Mouse (Mus musculus): ENCODE measurements around the gene Olfr1012. TPM values are rescaled to one million over a fixed set of nuclear protein-coding genes. Genes with fewer than 3 reads are reported as not detected.

The Olfr1012 gene
- polyA plus RNA-seq (2014; fragmentation: Nextera tagmentation; extraction: Ambion mirVana): not detected in 2 replicates

DNA sequence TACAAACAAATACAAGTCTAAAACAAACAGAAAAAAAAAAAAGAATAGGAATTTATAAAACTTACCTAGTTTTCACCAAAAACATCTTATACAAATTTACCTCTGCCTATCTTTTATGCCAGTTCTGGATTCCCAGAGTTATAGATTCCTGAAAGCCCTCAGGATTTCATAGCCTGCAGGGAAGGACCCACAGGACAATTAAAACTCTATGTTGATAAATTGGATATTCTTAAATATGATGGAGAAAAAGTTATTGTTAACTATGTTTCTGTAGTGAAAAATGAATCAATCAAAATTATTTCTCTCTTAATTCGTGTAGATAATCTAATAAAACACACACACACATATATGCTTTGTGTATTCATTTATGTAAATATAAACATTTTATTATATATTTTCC lies at the start of gene Olfr1012:
Gene Olfr1012, minus strand, starts transcription at position 101 of the 400 bp plus-strand sequence.
- Histone ChIP-seq H3K36me3 (ENCODE audit: control insufficient read depth, insufficient read depth, low read length) (no peaks in the 10 kb centered on the region), H3K4me1 (ENCODE audit: control insufficient read depth, insufficient read depth, low read length) (no peaks in the 10 kb centered on the region), H3K4me3 (ENCODE audit: low read depth, low read length) (no peak within 1 kb of the TSS), H3K4me2 (replicated peaks; ENCODE audit: low read depth, low read length) (no peak within 1 kb of the TSS), H3K27ac (ENCODE audit: low read length) (no peak within 1 kb of the TSS), H3K9me3 (ENCODE audit: control insufficient read depth, low read depth, low read length) (no peaks in the 10 kb centered on the region), H3K27me3 (ENCODE audit: control insufficient read depth, insufficient read depth, low read length) (no peaks in the 10 kb centered on the region), H3K9ac (replicated peaks; ENCODE audit: low read depth, low read length) (no peak within 1 kb of the TSS)
- no peak for ATAC-seq (ENCODE audit: insufficient number of reproducible peaks, insufficient read depth, low FRiP score, low read depth)
- WGBS: 65% methylated on average over 1 of the region's 1 CpGs

- 74% methylated on average over 4 of the region's 4 CpGs for WGBS
- Histone ChIP-seq H3K4me2 (replicated peaks; ENCODE audit: low read depth, low read length) (no peak overlapping the region), H3K9ac (replicated peaks; ENCODE audit: low read depth, low read length) (no peak overlapping the region), H3K4me1 (ENCODE audit: control insufficient read depth, insufficient read depth, low read length) (no peaks in the 10 kb centered on the region), H3K9me3 (ENCODE audit: control insufficient read depth, low read depth, low read length) (no peaks in the 10 kb centered on the region), H3K36me3 (ENCODE audit: control insufficient read depth, insufficient read depth, low read length) (no peaks in the 10 kb centered on the region), H3K4me3 (ENCODE audit: low read depth, low read length) (no peak overlapping the region), H3K27ac (ENCODE audit: low read length) (no peak overlapping the region), H3K27me3 (ENCODE audit: control insufficient read depth, insufficient read depth, low read length) (no peaks in the 10 kb centered on the region)
- ATAC-seq (ENCODE audit: insufficient number of reproducible peaks, insufficient read depth, low FRiP score, low read depth): no peak
Measured at GRCm38 (mm10) chr2:85804501-85804900, 41.9 kb upstream of the Olfr1012 start.

GRCm38 (mm10) chr2:85802444-85802843 lies 39.9 kb upstream of the Olfr1012 start, which contains the start of gene Olfr1016:
Gene Olfr1016, minus strand, starts transcription at chr2:85802544.
- no peak within 1 kb of the TSS for H3K27ac ChIP-seq (ENCODE audit: low read length)
- H3K27me3 ChIP-seq (ENCODE audit: control insufficient read depth, insufficient read depth, low read length): no peaks in the 10 kb centered on the region
- H3K4me1 ChIP-seq (ENCODE audit: control insufficient read depth, insufficient read depth, low read length): no peaks in the 10 kb centered on the region
- H3K4me3 ChIP-seq (ENCODE audit: low read depth, low read length): no peak within 1 kb of the TSS
- no peak within 1 kb of the TSS for H3K9ac ChIP-seq (replicated peaks; ENCODE audit: low read depth, low read length)
- H3K9me3 ChIP-seq (ENCODE audit: control insufficient read depth, low read depth, low read length): no peaks in the 10 kb centered on the region
- 84% methylated on average over 2 of the region's 2 CpGs for WGBS
- no peak within 1 kb of the TSS for H3K4me2 ChIP-seq (replicated peaks; ENCODE audit: low read depth, low read length)
- H3K36me3 ChIP-seq (ENCODE audit: control insufficient read depth, insufficient read depth, low read length): no peaks in the 10 kb centered on the region
- no peak for ATAC-seq (ENCODE audit: insufficient number of reproducible peaks, insufficient read depth, low FRiP score, low read depth)

- H3K4me2 ChIP-seq (replicated peaks; ENCODE audit: low read depth, low read length): no peak overlapping the region
- no peaks in the 10 kb centered on the region for H3K4me1 ChIP-seq (ENCODE audit: control insufficient read depth, insufficient read depth, low read length)
- no peak overlapping the region for H3K4me3 ChIP-seq (ENCODE audit: low read depth, low read length)
- no peak overlapping the region for H3K27ac ChIP-seq (ENCODE audit: low read length)
- H3K9me3 ChIP-seq (ENCODE audit: control insufficient read depth, low read depth, low read length): no peaks in the 10 kb centered on the region
- no peaks in the 10 kb centered on the region for H3K27me3 ChIP-seq (ENCODE audit: control insufficient read depth, insufficient read depth, low read length)
- H3K36me3 ChIP-seq (ENCODE audit: control insufficient read depth, insufficient read depth, low read length): no peaks in the 10 kb centered on the region
- no peak for ATAC-seq (ENCODE audit: insufficient number of reproducible peaks, insufficient read depth, low FRiP score, low read depth)
- H3K9ac ChIP-seq (replicated peaks; ENCODE audit: low read depth, low read length): no peak overlapping the region
- WGBS: 62% methylated on average over 2 of the region's 2 CpGs
Measured at GRCm38 (mm10) chr2:85792331-85792730, 29.8 kb upstream of the Olfr1012 start.

DNA sequence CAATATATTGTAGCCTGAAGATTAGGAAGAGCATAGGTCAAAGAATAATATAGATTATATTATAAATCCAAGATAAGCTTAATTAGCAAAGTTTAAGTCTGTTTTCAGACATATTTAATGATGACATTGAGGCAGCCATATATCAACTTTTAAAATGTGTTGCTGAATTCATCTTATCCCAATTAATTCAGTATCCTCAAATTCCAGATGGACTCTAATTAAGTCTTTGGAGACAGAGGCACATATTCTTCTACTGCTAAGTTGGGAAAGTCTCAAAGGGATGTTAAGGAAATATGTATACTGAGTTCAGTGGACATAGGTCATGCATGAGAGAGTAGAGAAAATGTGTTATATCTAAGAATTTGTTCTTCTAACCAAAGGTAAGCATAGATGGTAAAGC lies 19.2 kb upstream of the Olfr1012 start, which contains the start of gene Olfr1015:
Gene Olfr1015, plus strand, starts transcription at position 301 of the 400 bp plus-strand sequence.
- no peaks in the 10 kb centered on the region for H3K36me3 ChIP-seq (ENCODE audit: control insufficient read depth, insufficient read depth, low read length)
- H3K4me2 ChIP-seq (replicated peaks; ENCODE audit: low read depth, low read length): no peak within 1 kb of the TSS
- H3K27me3 ChIP-seq (ENCODE audit: control insufficient read depth, insufficient read depth, low read length): no peaks in the 10 kb centered on the region
- H3K9me3 ChIP-seq (ENCODE audit: control insufficient read depth, low read depth, low read length): no peaks in the 10 kb centered on the region
- H3K4me3 ChIP-seq (ENCODE audit: low read depth, low read length): no peak within 1 kb of the TSS
- H3K9ac ChIP-seq (replicated peaks; ENCODE audit: low read depth, low read length): no peak within 1 kb of the TSS
- ATAC-seq (ENCODE audit: insufficient number of reproducible peaks, insufficient read depth, low FRiP score, low read depth): no peak
- H3K4me1 ChIP-seq (ENCODE audit: control insufficient read depth, insufficient read depth, low read length): no peaks in the 10 kb centered on the region
- no peak within 1 kb of the TSS for H3K27ac ChIP-seq (ENCODE audit: low read length)

DNA sequence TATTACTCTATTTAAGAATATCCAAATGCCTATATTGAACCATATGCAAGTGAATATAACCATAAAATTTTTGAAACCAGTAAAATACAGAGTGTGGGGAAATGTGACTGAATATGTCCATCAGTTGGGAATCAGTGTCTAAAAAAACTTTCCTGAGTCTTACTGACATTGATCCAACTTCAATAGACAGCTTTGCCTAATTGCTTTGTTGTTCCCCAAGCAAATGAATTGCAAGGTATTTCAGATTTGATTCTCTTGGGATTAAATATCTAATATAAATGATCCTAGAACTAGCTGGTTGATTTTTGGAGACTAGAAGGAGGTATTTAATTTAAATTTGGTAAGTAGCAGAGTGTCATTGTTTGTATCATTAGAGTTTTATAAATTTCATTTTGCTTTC lies 9.8 kb upstream of the Olfr1012 start, which contains the start of gene Olfr1014:
Gene Olfr1014, plus strand, starts transcription at position 301 of the 400 bp plus-strand sequence.
- no peaks in the 10 kb centered on the region for H3K9me3 ChIP-seq (ENCODE audit: control insufficient read depth, low read depth, low read length)
- H3K9ac ChIP-seq (replicated peaks; ENCODE audit: low read depth, low read length): no peak within 1 kb of the TSS
- no peak within 1 kb of the TSS for H3K4me3 ChIP-seq (ENCODE audit: low read depth, low read length)
- ATAC-seq (ENCODE audit: insufficient number of reproducible peaks, insufficient read depth, low FRiP score, low read depth): no peak
- no peaks in the 10 kb centered on the region for H3K36me3 ChIP-seq (ENCODE audit: control insufficient read depth, insufficient read depth, low read length)
- no peaks in the 10 kb centered on the region for H3K4me1 ChIP-seq (ENCODE audit: control insufficient read depth, insufficient read depth, low read length)
- no peaks in the 10 kb centered on the region for H3K27me3 ChIP-seq (ENCODE audit: control insufficient read depth, insufficient read depth, low read length)
- no peak within 1 kb of the TSS for H3K4me2 ChIP-seq (replicated peaks; ENCODE audit: low read depth, low read length)
- no peak within 1 kb of the TSS for H3K27ac ChIP-seq (ENCODE audit: low read length)

GRCm38 (mm10) chr2:85766798-85767197 lies 4.2 kb upstream of the Olfr1012 start, which contains the start of gene Olfr1013:
Gene Olfr1013, plus strand, starts transcription at chr2:85767098.
- no peaks in the 10 kb centered on the region for H3K9me3 ChIP-seq (ENCODE audit: control insufficient read depth, low read depth, low read length)
- H3K4me3 ChIP-seq (ENCODE audit: low read depth, low read length): no peak within 1 kb of the TSS
- ATAC-seq (ENCODE audit: insufficient number of reproducible peaks, insufficient read depth, low FRiP score, low read depth): no peak

GRCm38 (mm10) chr2:85753822-85754221 lies 8.7 kb downstream of the Olfr1012 start:
- H3K27me3 ChIP-seq (ENCODE audit: control insufficient read depth, insufficient read depth, low read length): no peaks in the 10 kb centered on the region
- no peak for ATAC-seq (ENCODE audit: insufficient number of reproducible peaks, insufficient read depth, low FRiP score, low read depth)
- H3K4me2 ChIP-seq (replicated peaks; ENCODE audit: low read depth, low read length): no peak overlapping the region
- no peak overlapping the region for H3K27ac ChIP-seq (ENCODE audit: low read length)
- H3K36me3 ChIP-seq (ENCODE audit: control insufficient read depth, insufficient read depth, low read length): no peaks in the 10 kb centered on the region
- H3K4me1 ChIP-seq (ENCODE audit: control insufficient read depth, insufficient read depth, low read length): no peaks in the 10 kb centered on the region
- H3K4me3 ChIP-seq (ENCODE audit: low read depth, low read length): no peak overlapping the region
- H3K9me3 ChIP-seq (ENCODE audit: control insufficient read depth, low read depth, low read length): no peaks in the 10 kb centered on the region
- WGBS: 84% methylated on average over 4 of the region's 4 CpGs
- no peak overlapping the region for H3K9ac ChIP-seq (replicated peaks; ENCODE audit: low read depth, low read length)

More at GRCm38 (mm10) chr2:85766798-85767197, 4.2 kb upstream of the Olfr1012 start, which contains the start of gene Olfr1013:
- Histone ChIP-seq H3K27ac (ENCODE audit: low read length) (no peak within 1 kb of the TSS), H3K36me3 (ENCODE audit: control insufficient read depth, insufficient read depth, low read length) (no peaks in the 10 kb centered on the region), H3K27me3 (ENCODE audit: control insufficient read depth, insufficient read depth, low read length) (no peaks in the 10 kb centered on the region), H3K9ac (replicated peaks; ENCODE audit: low read depth, low read length) (no peak within 1 kb of the TSS), H3K4me2 (replicated peaks; ENCODE audit: low read depth, low read length) (no peak within 1 kb of the TSS), H3K4me1 (ENCODE audit: control insufficient read depth, insufficient read depth, low read length) (no peaks in the 10 kb centered on the region)

DNA sequence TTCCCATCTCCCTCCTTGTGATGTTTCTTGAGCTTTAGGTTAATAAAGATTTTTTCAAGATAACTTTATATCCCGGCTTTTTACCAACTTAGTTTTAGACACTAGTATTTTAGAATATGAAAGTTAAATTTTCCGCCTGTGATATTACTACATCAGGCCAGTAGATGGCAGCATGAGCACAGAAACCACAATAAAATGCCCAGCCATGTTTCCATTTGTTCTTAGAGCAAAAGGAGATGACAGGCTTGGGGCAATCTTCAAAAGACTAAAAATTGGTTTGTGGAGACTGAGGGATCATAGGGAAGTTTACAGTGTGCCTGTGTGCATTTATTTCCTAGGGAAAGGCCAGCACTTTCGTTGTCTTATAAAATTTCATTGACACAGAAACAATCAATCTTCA lies 36.8 kb downstream of the Olfr1012 start:
- 10% methylated on average over 3 of the region's 3 CpGs for WGBS
- Histone ChIP-seq H3K4me3 (ENCODE audit: low read depth, low read length) (no peak overlapping the region), H3K9ac (replicated peaks; ENCODE audit: low read depth, low read length) (no peak overlapping the region), H3K36me3 (ENCODE audit: control insufficient read depth, insufficient read depth, low read length) (no peaks in the 10 kb centered on the region), H3K27ac (ENCODE audit: low read length) (no peak overlapping the region), H3K4me2 (replicated peaks; ENCODE audit: low read depth, low read length) (no peak overlapping the region), H3K9me3 (ENCODE audit: control insufficient read depth, low read depth, low read length) (no peaks in the 10 kb centered on the region), H3K4me1 (ENCODE audit: control insufficient read depth, insufficient read depth, low read length) (no peaks in the 10 kb centered on the region), H3K27me3 (ENCODE audit: control insufficient read depth, insufficient read depth, low read length) (no peaks in the 10 kb centered on the region)
- ATAC-seq (ENCODE audit: insufficient number of reproducible peaks, insufficient read depth, low FRiP score, low read depth): no peak

Measured in stomach, embryonic 14.5 days (tissue).